Mouse (Mus musculus) liver, postnatal 0 days (tissue): ENCODE measurements around the gene Yars2. TPM values are rescaled to one million over a fixed set of nuclear protein-coding genes. Genes with fewer than 3 reads are reported as not detected.
A peak's percentile ranks its signal among the peaks of the same experiment; 100 is the strongest.

Source experiments
- ATAC-seq: fragments of 200-750 bp; cut with Nextera tagmentation; 2 replicates; pipeline ENCODE4 v1.8.0; 2017; ENCODE audit warnings: mild to moderate bottlenecking, moderate library complexity
- DNase-seq: peaks from one replicate; pipeline ENCODE4 v3.0.0-alpha.2; 2016
- H3K27ac ChIP-seq: fragments of 300-500 bp; sonication (generic); 2 replicates; pipeline ENCODE4 v1.5.1; 2014; ENCODE audit warnings: antibody characterized with exemption, moderate library complexity, mild to moderate bottlenecking, low read depth
- H3K27me3 ChIP-seq: fragments of 300-500 bp; sonication (generic); 2 replicates; pipeline ENCODE4 v1.6.1; 2014; ENCODE audit warnings: low read length, control low read depth, mixed read lengths; ENCODE audit not compliant: insufficient read depth
- H3K36me3 ChIP-seq: fragments of 300-500 bp; sonication (generic); replicated peaks from 2 replicates; pipeline ENCODE4 v1.6.1; 2014; ENCODE audit warnings: mild to moderate bottlenecking, control low read depth, low read length, moderate library complexity, mixed read lengths; ENCODE audit not compliant: insufficient read depth
- H3K4me1 ChIP-seq: fragments of 300-500 bp; sonication (generic); 2 replicates; pipeline ENCODE4 v1.6.1; 2014; ENCODE audit warnings: antibody characterized with exemption, mild to moderate bottlenecking, control low read depth; ENCODE audit not compliant: insufficient read depth
- H3K4me2 ChIP-seq: fragments of 300-500 bp; sonication (generic); 2 replicates; pipeline ENCODE4 v1.6.1; 2014; ENCODE audit warnings: low read depth, mild to moderate bottlenecking, low read length, moderate library complexity, mixed read lengths
- H3K4me3 ChIP-seq: fragments of 300-500 bp; sonication (generic); 2 replicates; pipeline ENCODE4 v1.5.1; 2014; ENCODE audit warnings: low read depth, low read length
- H3K9ac ChIP-seq: fragments of 300-500 bp; sonication (generic); replicated peaks from 2 replicates; pipeline ENCODE4 v1.6.1; 2014; ENCODE audit warnings: mild to moderate bottlenecking, moderate library complexity
- H3K9me3 ChIP-seq: fragments of 300-500 bp; sonication (generic); 2 replicates; pipeline ENCODE4 v1.6.1; 2016; ENCODE audit warnings: mild to moderate bottlenecking, control low read depth, low read length, mixed read lengths
- CTCF ChIP-seq: sonication (generic); IDR thresholded peaks from 2 replicates; pipeline ENCODE4 v1.5.1; 2016; ENCODE audit warnings: antibody characterized with exemption, low read depth
- EP300 ChIP-seq: IDR thresholded peaks from 2 replicates; pipeline ENCODE4 v1.6.1; 2016; ENCODE audit warnings: antibody characterized with exemption, low read depth, mild to moderate bottlenecking
- WGBS: fragments of 180-500 bp; shearing (Covaris S2); extraction: QIAGEN DNeasy Blood & Tissue Kit; methylation state at CpG from one replicate; pipeline ENCODE4 v1.1.7; 2014; ENCODE audit not compliant: insufficient replicate concordance; 5-methylcytosine and 5-hydroxymethylcytosine counted together
- polyA plus RNA-seq: library from polyadenylated mRNA; unstranded; fragments of >200 nt; fragmentation: Nextera tagmentation; extraction: Ambion mirVana; gene quantifications from 2 replicates; pipeline ENCODE4 v1.2.1, GENCODE M21; 2015

The Yars2 gene
- polyA plus RNA-seq, 1 experiment from 2014 or later = 17.8 TPM

GRCm38 (mm10) chr16:16261481-16261880, 41.3 kb upstream of the Yars2 start:
- no peak overlapping the region for H3K9ac ChIP-seq
- WGBS = 88% methylated on average over 6 of the region's 6 CpGs
- no peaks in the 10 kb centered on the region for H3K27me3 ChIP-seq
- DNase-seq = no peak
- H3K4me3 ChIP-seq = no peak overlapping the region
- no peak for ATAC-seq
- H3K9me3 ChIP-seq = no peaks in the 10 kb centered on the region
- H3K36me3 ChIP-seq = peaks cover 2% of the 10 kb centered on the region; the same call in 1 of the 2 replicates
- TF ChIP-seq CTCF = no peak
- TF ChIP-seq EP300 = no peak
- no peaks in the 10 kb centered on the region for H3K4me1 ChIP-seq
- no peak overlapping the region for H3K27ac ChIP-seq
- no peak overlapping the region for H3K4me2 ChIP-seq

- TF ChIP-seq EP300 = no peak
- TF ChIP-seq CTCF = no peak
- ATAC-seq = no peak
- no peak overlapping the region for H3K27ac ChIP-seq
- peaks cover 2% of the 10 kb centered on the region; the same call in 1 of the 2 replicates for H3K36me3 ChIP-seq
- no peaks in the 10 kb centered on the region for H3K27me3 ChIP-seq
- no peaks in the 10 kb centered on the region for H3K9me3 ChIP-seq
- H3K4me1 ChIP-seq = no peaks in the 10 kb centered on the region
- H3K4me2 ChIP-seq = no peak overlapping the region
- no peak overlapping the region for H3K9ac ChIP-seq
- WGBS = 91% methylated on average over 3 of the region's 3 CpGs
- no peak for DNase-seq
- H3K4me3 ChIP-seq = no peak overlapping the region
Observed at GRCm38 (mm10) chr16:16262436-16262835, 40.3 kb upstream of the Yars2 start.

- no peak overlapping the region for H3K4me3 ChIP-seq
- no peaks in the 10 kb centered on the region for H3K9me3 ChIP-seq
- H3K27me3 ChIP-seq = no peaks in the 10 kb centered on the region
- H3K27ac ChIP-seq = no peak overlapping the region
- H3K36me3 ChIP-seq = 0 out of 2 replicates have a peak, but pooled peaks cover 2% of the 10 kb centered on the region
- no peaks in the 10 kb centered on the region for H3K4me1 ChIP-seq
- no peak overlapping the region for H3K4me2 ChIP-seq
- no peak overlapping the region for H3K9ac ChIP-seq
- 67% methylated on average over 3 of the region's 3 CpGs for WGBS
- ATAC-seq (no peak), DNase-seq (no peak)
- TF ChIP-seq EP300 = no peak
- TF ChIP-seq CTCF = no peak
Observed at GRCm38 (mm10) chr16:16272978-16273377, 29.8 kb upstream of the Yars2 start.

GRCm38 (mm10) chr16:16273752-16274151, 29.0 kb upstream of the Yars2 start:
- Histone ChIP-seq H3K9me3 (no peaks in the 10 kb centered on the region), H3K27ac (no peak overlapping the region), H3K4me1 (no peaks in the 10 kb centered on the region), H3K4me3 (no peak overlapping the region), H3K4me2 (no peak overlapping the region), H3K36me3 (0 out of 2 replicates have a peak, but pooled peaks cover 2% of the 10 kb centered on the region), H3K27me3 (no peaks in the 10 kb centered on the region), H3K9ac (no peak overlapping the region)
- ATAC-seq (no peak), DNase-seq (no peak)
- TF ChIP-seq EP300 = no peak
- no peak for TF ChIP-seq CTCF
- WGBS = 85% methylated on average over 6 of the region's 6 CpGs

GRCm38 (mm10) chr16:16303138-16303827, 518 bp downstream of the Yars2 start:
- Histone ChIP-seq H3K36me3 (peaks cover 17% of the 10 kb centered on the region), H3K9ac (peak overlapping the region; percentile 82), H3K4me2 (peak overlapping the region; percentile 92), H3K27me3 (no peaks in the 10 kb centered on the region), H3K4me1 (peaks cover 4% of the 10 kb centered on the region), H3K27ac (peak overlapping the region; percentile 91), H3K4me3 (peak overlapping the region; percentile 84), H3K9me3 (no peaks in the 10 kb centered on the region)
- under 1% methylated on average over 60 of the region's 61 CpGs for WGBS
- ATAC-seq = peak; percentile 63
- no peak for TF ChIP-seq EP300
- no peak for TF ChIP-seq CTCF
- peak; percentile 63 for DNase-seq

- TF ChIP-seq EP300 (no peak), CTCF (peak; percentile 41; the same call in 1 of the 2 replicates)
Observed at GRCm38 (mm10) chr16:16303888-16304287, 1.1 kb downstream of the Yars2 start.

GRCm38 (mm10) chr16:16311319-16311718, 8.6 kb downstream of the Yars2 start:
- Histone ChIP-seq H3K27ac (no peak overlapping the region), H3K9ac (no peak overlapping the region), H3K4me3 (no peak overlapping the region), H3K27me3 (no peaks in the 10 kb centered on the region), H3K4me2 (no peak overlapping the region), H3K4me1 (no peaks in the 10 kb centered on the region), H3K9me3 (no peaks in the 10 kb centered on the region), H3K36me3 (peaks cover 45% of the 10 kb centered on the region)
- 90% methylated on average over 5 of the region's 5 CpGs for WGBS
- DNase-seq (no peak), ATAC-seq (no peak)
- no peak for TF ChIP-seq CTCF
- TF ChIP-seq EP300 = no peak

More at GRCm38 (mm10) chr16:16303888-16304287, 1.1 kb downstream of the Yars2 start:
- 17% methylated on average over 7 of the region's 7 CpGs for WGBS
- Histone ChIP-seq H3K4me1 (peaks cover 4% of the 10 kb centered on the region), H3K4me3 (peak overlapping the region; percentile 84), H3K4me2 (peak overlapping the region; percentile 92), H3K9ac (peak overlapping the region; percentile 82), H3K9me3 (no peaks in the 10 kb centered on the region), H3K36me3 (peaks cover 19% of the 10 kb centered on the region), H3K27ac (no peak overlapping the region; the same call in 1 of the 2 replicates), H3K27me3 (no peaks in the 10 kb centered on the region)
- ATAC-seq = no peak
- no peak for DNase-seq
